ENCODE assay signal across 8 mouse cellular contexts in the genomic region with DNA sequence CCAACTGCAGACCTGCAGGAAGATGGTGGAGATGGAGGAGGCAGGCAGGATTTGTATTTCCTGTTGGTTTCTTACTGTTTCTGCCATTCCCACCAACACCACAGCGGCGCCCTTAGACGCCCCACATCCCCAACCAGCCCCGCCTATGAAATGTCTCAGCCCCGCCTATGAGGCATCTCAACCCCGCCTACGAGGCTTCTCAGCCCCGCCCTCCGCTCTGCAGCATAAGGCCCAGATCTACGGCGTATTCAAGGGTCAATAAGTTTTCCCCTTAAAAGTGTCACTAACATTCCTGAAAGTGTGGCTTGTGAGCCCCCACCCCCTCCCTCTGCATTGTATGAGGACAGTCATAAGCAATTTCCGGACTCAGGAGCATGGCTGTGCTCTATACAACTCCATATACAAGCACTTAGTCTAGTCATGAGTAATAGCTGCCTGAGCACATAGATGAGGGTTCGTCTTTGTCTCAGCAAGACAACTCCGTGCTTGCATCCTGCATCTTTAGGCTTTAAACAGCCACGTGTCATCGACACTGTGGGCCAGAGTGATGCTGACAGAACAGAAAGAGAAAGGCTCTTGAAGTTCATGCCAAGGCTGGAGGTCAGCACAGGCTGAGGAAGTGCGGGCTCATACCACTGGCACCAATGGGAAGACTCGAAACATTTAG.
DNase-seq lines count a peak whose midpoint lies in the region; ATAC-seq and TF ChIP-seq lines count a peak whose summit lies in the region.

No protein-coding gene starts in this region.

- H3K4me1 ChIP-seq in MEL (ENCODE audit: control insufficient read depth in 1 of 2, insufficient read depth in 2 of 2, low read length in 2 of 2): peaks cover 0 to 7% of the 10 kb centered on the region in 2 experiments; a peak in 2 of 4 replicates

- peak; percentile 50 to 56 for DNase-seq in B cell, adult 2 months
- DNase-seq in MEL (ENCODE audit: low read depth, low spot score): peak; percentile 90
- DNase-seq in liver: peak; percentile 75
- peak; percentile 47 for DNase-seq in retina, embryonic 14.5 days (ENCODE audit: low spot score)
- DNase-seq in gastrocnemius, postnatal 14 days: no peak
- no peak for DNase-seq in ovary, adult 18-20 months (ENCODE audit: low spot score)

- peak; percentile 76 for ATAC-seq in granulocyte monocyte progenitor cell, adult 5-6 weeks (replicated peaks; ENCODE audit: poor library complexity, severe bottlenecking)
- no peak for ATAC-seq in cerebellum, adult (ENCODE audit: insufficient number of reproducible peaks, low FRiP score, low TSS enrichment)

- no peak; a peak in 2 of 4 replicates for TF ChIP-seq POLR2A in MEL (IDR thresholded peaks at IDR 0.05; ENCODE audit: control insufficient read depth in 1 of 2, insufficient read depth in 1 of 2, low read depth in 1 of 2, low read length in 2 of 2, poor library complexity in 1 of 2)

- peak in 2 of 3 experiments; percentile 10 to 14; a peak in 1 of 6 replicates for TF ChIP-seq CTCF in MEL (IDR thresholded peaks at IDR 0.05 in 2 of 3, conservative IDR thresholded peaks at IDR 0.05 in 1 of 3; ENCODE audit: control insufficient read depth in 1 of 3, insufficient read depth in 1 of 3, low read depth in 2 of 3, low read length in 3 of 3, poor library complexity in 1 of 3, severe bottlenecking in 1 of 3)

- H3K4me3 ChIP-seq in MEL (ENCODE audit: control insufficient read depth in 1 of 2, insufficient read depth in 1 of 2, low read depth in 2 of 2, low read length in 2 of 2): peak overlapping the region; percentile 64 to 89

- TF ChIP-seq RAD21 in MEL (IDR thresholded peaks at IDR 0.05; ENCODE audit: low read depth, low read length): no peak

- H3K27me3 ChIP-seq in MEL (ENCODE audit: control insufficient read depth in 1 of 2, insufficient read depth in 2 of 2, low read length in 2 of 2): no peaks in the 10 kb centered on the region; a peak in 1 of 4 replicates

- H3K36me3 ChIP-seq in MEL (ENCODE audit: control insufficient read depth in 1 of 2, insufficient read depth in 2 of 2, low read length in 2 of 2): no peaks in the 10 kb centered on the region

- H3K9ac ChIP-seq in MEL (ENCODE audit: control insufficient read depth, low read depth, low read length, poor library complexity, severe bottlenecking): peak overlapping the region; percentile 50

- no peak for TF ChIP-seq EP300 in MEL (IDR thresholded peaks at IDR 0.05; ENCODE audit: low read depth in 1 of 2, low read length in 2 of 2)

- H3K27ac ChIP-seq in MEL (ENCODE audit: control insufficient read depth, low read depth, low read length): peak overlapping the region; percentile 65

- intact Hi-C loops in gastrocnemius, postnatal 14 days (cut with DNase I; ENCODE audit: low total_unique reads): no loop called here

- H3K79me2 ChIP-seq in MEL (ENCODE audit: control insufficient read depth, insufficient read depth, low read length, poor library complexity): no peaks in the 10 kb centered on the region

- no peaks in the 10 kb centered on the region for H3K9me3 ChIP-seq in MEL (replicated peaks; ENCODE audit: insufficient read depth, low read length)

TF ChIP-seq in MEL, 35 proteins besides CTCF, POLR2A, EP300 and RAD21:
- no peak for TF ChIP-seq TBP (IDR thresholded peaks at IDR 0.05; ENCODE audit: low read depth, low read length)
- TF ChIP-seq SIN3A (IDR thresholded peaks at IDR 0.05; ENCODE audit: low read length): peak; percentile 87
- TF ChIP-seq ETS1 (IDR thresholded peaks at IDR 0.05; ENCODE audit: low read depth, low read length): 0 out of 2 replicates have a peak, but pooled peaks have one; percentile 5
- peak; percentile 61 for TF ChIP-seq HCFC1 (IDR thresholded peaks at IDR 0.05; ENCODE audit: low read depth, low read length)
- TF ChIP-seq MAFK (IDR thresholded peaks at IDR 0.05; ENCODE audit: borderline replicate concordance, low read depth, low read length): no peak
- TF ChIP-seq NELFE (IDR thresholded peaks at IDR 0.05; ENCODE audit: low read depth, low read length): peak; percentile 72
- TF ChIP-seq MAZ (IDR thresholded peaks at IDR 0.05; ENCODE audit: low read depth, low read length): peak; percentile 77; the same call in 1 of the 2 replicates
- TF ChIP-seq MXI1 (IDR thresholded peaks at IDR 0.05; ENCODE audit: low read depth, low read length): peak; percentile 88
- peak; percentile 77; the same call in 1 of the 2 replicates for TF ChIP-seq MYC (IDR thresholded peaks at IDR 0.05; ENCODE audit: low read depth, low read length)
- peak; percentile 88 for TF ChIP-seq MAX (IDR thresholded peaks at IDR 0.05; ENCODE audit: low read length)
- peak; percentile 59; the same call in 1 of the 2 replicates for TF ChIP-seq POLR2AphosphoS2 (IDR thresholded peaks at IDR 0.05; ENCODE audit: low read length)
- TF ChIP-seq E2F4 (IDR thresholded peaks at IDR 0.05; ENCODE audit: borderline replicate concordance, low read depth, low read length): no peak

Comparison
In these comparisons a context has a peak if more than half of its experiments do, and no peak if none do; other contexts are left out.
1. DNase-seq: peak in B cell, adult 2 months (2 of 2), MEL (single experiment), liver (single experiment) and retina, embryonic 14.5 days (single experiment); none in gastrocnemius, postnatal 14 days (single experiment) and ovary, adult 18-20 months (single experiment).